Mouse (Mus musculus): ENCODE measurements at regions not wholly inside any gene's neighbourhood (a gene's known extent, or its start where the extent isn't known, plus 50 kb on each side); places are given as distances from the start of the nearest gene placed in this dataset.

DNA sequence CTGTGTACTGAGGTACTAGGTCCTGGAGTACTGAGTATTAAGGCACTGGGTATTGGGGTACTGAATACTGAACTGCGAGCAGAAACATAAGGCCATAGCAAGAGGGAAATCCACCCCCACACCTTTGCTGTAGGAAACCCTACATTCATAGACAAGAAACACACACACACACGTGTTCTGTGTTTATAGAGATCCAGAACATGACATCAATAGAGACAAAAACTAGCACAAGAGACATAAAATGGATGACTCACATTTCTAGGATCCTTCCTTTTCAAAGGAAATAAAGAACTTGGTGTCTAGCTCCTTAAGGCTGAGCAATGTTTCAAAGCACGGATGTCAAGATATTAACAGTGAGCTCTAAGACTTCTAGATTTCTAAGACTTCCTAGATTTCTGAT lies 49.9 kb upstream of the Nepro start:
- no peak overlapping the region for H3K9ac ChIP-seq (ENCODE audit: low read length)
- H3K9me3 ChIP-seq (ENCODE audit: control insufficient read depth, low read length) = no peaks in the 10 kb centered on the region
- no peak overlapping the region for H3K4me2 ChIP-seq (ENCODE audit: low read depth)
- H3K27ac ChIP-seq (ENCODE audit: low read depth, low read length) = no peak overlapping the region
- no peaks in the 10 kb centered on the region for H3K27me3 ChIP-seq (ENCODE audit: control insufficient read depth, insufficient read depth, low read length)
- ATAC-seq (ENCODE audit: insufficient read depth, low FRiP score, low TSS enrichment) (no peak), DNase-seq (ENCODE audit: low spot score) (no peak)
- H3K4me3 ChIP-seq (ENCODE audit: low read depth, low read length) = no peak overlapping the region
- H3K4me1 ChIP-seq (ENCODE audit: control insufficient read depth, insufficient read depth, low read length) = peaks cover 22% of the 10 kb centered on the region
- H3K36me3 ChIP-seq (ENCODE audit: control insufficient read depth, insufficient read depth, low read length) = no peaks in the 10 kb centered on the region; the same call in 1 of the 2 replicates
- WGBS = 93% methylated on average over 3 of the region's 3 CpGs

DNA sequence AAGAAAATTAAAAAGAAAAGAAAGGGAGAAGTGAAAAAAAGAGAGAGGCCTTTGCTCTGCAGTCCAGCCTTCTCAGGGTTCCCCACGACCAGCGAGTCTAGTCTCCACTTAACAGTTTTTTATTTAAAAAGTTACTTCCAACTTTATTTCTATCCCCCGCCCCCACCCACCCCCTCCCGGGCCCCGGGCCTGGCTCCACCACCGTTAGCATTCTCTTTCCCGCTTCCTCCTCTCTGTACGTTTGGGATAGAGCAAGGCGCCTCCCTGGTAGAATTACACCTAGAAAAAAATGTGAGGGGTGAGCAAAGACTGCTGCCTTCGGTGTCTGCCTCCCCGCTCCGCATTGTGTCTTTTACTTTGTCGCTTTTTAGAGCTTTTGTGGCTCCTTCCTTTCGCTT lies 51.7 kb upstream of the Nepro start:
- Histone ChIP-seq H3K36me3 (ENCODE audit: control insufficient read depth, insufficient read depth, low read length) (no peaks in the 10 kb centered on the region; the same call in 1 of the 2 replicates), H3K9ac (ENCODE audit: low read length) (no peak overlapping the region; the same call in 1 of the 2 replicates), H3K4me1 (ENCODE audit: control insufficient read depth, insufficient read depth, low read length) (peaks cover 26% of the 10 kb centered on the region), H3K4me2 (ENCODE audit: low read depth) (no peak overlapping the region), H3K9me3 (ENCODE audit: control insufficient read depth, low read length) (no peaks in the 10 kb centered on the region), H3K4me3 (ENCODE audit: low read depth, low read length) (no peak overlapping the region), H3K27ac (ENCODE audit: low read depth, low read length) (peak overlapping the region; percentile 57; the same call in 1 of the 2 replicates), H3K27me3 (ENCODE audit: control insufficient read depth, insufficient read depth, low read length) (no peaks in the 10 kb centered on the region)
- DNase-seq (ENCODE audit: low spot score) = no peak
- WGBS = 3% methylated on average over 14 of the region's 14 CpGs
- ATAC-seq (ENCODE audit: insufficient read depth, low FRiP score, low TSS enrichment) = peak; percentile 84

DNA sequence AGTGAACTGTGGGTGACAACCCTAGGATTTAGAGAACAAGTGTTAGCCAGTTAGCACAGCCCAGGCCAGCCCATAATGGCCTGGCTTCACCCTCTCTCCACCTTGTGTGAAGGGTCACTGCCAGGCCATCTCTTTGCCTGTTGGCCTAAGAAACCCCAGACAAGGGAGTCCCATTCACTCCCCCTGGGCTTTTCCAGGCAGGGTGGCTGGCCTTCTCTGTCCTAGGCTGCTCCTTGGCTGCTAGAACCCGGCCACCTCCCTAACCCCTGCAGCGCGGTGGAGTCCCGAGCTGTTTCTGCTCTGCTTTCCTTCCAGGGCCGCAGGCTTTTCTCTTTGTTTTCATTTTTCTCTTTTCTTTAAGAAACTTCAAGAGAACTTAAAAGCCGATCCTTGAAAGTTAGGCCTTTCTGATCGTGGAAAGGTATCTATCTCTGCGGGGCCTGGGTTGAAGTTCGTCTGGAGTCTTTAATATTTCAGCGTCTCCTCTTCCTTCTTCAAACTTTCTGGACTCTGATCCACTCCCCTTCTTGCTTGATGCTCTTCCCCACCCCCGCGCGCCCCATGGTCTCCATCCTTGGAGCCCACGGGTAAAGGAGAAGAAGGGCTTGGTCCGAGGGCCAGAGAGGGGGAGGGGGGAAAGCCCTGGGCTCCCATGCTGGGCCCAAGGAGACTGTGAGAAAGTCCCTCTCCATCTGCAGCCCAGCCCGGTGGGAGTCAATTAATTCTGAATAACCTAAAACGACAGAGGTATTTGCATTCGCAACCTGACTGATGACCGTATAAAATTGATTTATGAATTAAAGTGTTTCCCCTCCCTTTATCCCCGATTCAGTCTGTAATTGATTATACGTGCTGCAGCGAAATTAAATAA lies 52.3 kb upstream of the Nepro start:
- Histone ChIP-seq H3K9me3 (ENCODE audit: control insufficient read depth, low read length) (no peaks in the 10 kb centered on the region), H3K4me3 (ENCODE audit: low read depth, low read length) (no peak overlapping the region), H3K4me2 (ENCODE audit: low read depth) (no peak overlapping the region; the same call in 1 of the 2 replicates), H3K27me3 (ENCODE audit: control insufficient read depth, insufficient read depth, low read length) (no peaks in the 10 kb centered on the region), H3K27ac (ENCODE audit: low read depth, low read length) (peak overlapping the region; percentile 82), H3K9ac (ENCODE audit: low read length) (peak overlapping the region; percentile 41), H3K4me1 (ENCODE audit: control insufficient read depth, insufficient read depth, low read length) (peaks cover 31% of the 10 kb centered on the region), H3K36me3 (ENCODE audit: control insufficient read depth, insufficient read depth, low read length) (no peaks in the 10 kb centered on the region; the same call in 1 of the 2 replicates)
- DNase-seq (ENCODE audit: low spot score) (peak; percentile 81), ATAC-seq (ENCODE audit: insufficient read depth, low FRiP score, low TSS enrichment) (peak; percentile 93)
- 4% methylated on average over 22 of the region's 22 CpGs for WGBS

DNA sequence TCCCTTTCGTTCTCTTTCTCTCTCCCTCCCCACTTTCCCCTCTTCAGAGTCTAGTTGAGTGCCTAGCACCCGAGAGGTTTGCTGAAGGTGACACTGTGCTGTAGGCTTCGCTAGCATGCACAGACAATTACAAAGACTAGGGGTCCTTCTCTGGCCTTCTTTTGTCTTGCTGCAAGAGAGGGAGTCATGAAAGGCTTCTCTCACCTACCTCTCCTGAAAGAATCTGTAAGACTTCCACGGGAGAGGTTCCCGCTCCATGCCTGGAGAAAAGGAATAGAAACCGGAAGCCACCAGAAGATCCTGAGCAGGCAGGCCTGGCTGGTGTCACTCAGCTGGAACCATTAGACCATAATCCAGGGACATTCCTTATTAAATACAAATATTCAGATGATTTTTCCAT lies 56.0 kb upstream of the Nepro start:
- H3K27ac ChIP-seq (ENCODE audit: low read depth, low read length) = peak overlapping the region; percentile 58; the same call in 1 of the 2 replicates
- no peak for DNase-seq (ENCODE audit: low spot score)

DNA sequence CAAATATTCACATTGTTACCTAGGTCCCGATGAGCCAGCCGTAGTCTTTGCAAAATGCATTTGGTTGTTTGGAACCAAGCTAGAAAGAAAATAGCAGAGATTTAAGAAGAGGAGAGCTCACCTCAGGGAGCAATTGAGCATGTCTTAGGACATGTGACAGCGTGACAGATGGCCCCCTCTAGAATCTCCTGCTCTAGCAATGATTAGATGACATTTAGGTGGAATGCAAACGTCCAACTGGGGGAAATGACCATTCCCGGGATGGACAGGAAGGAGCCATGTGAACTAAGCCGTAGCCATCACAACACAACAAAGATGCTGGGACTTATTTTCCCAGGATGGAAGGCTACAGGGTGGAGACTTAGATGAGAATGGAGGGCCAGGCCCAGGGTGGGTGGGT lies 57.0 kb upstream of the Nepro start:
- Histone ChIP-seq H3K4me2 (ENCODE audit: low read depth) (no peak overlapping the region), H3K27me3 (ENCODE audit: control insufficient read depth, insufficient read depth, low read length) (no peaks in the 10 kb centered on the region), H3K4me3 (ENCODE audit: low read depth, low read length) (no peak overlapping the region), H3K4me1 (ENCODE audit: control insufficient read depth, insufficient read depth, low read length) (peaks cover 26% of the 10 kb centered on the region), H3K27ac (ENCODE audit: low read depth, low read length) (peak overlapping the region; percentile 55; the same call in 1 of the 2 replicates), H3K9ac (ENCODE audit: low read length) (no peak overlapping the region), H3K9me3 (ENCODE audit: control insufficient read depth, low read length) (no peaks in the 10 kb centered on the region), H3K36me3 (ENCODE audit: control insufficient read depth, insufficient read depth, low read length) (no peaks in the 10 kb centered on the region)
- DNase-seq (ENCODE audit: low spot score) (no peak), ATAC-seq (ENCODE audit: insufficient read depth, low FRiP score, low TSS enrichment) (no peak; the same call in 1 of the 2 replicates)
- 16% methylated on average over 6 of the region's 6 CpGs for WGBS

More for the DNA sequence above, 56.0 kb upstream of the Nepro start:
- Histone ChIP-seq H3K9me3 (ENCODE audit: control insufficient read depth, low read length) (no peaks in the 10 kb centered on the region), H3K4me3 (ENCODE audit: low read depth, low read length) (no peak overlapping the region), H3K27me3 (ENCODE audit: control insufficient read depth, insufficient read depth, low read length) (no peaks in the 10 kb centered on the region), H3K9ac (ENCODE audit: low read length) (no peak overlapping the region), H3K4me2 (ENCODE audit: low read depth) (no peak overlapping the region), H3K4me1 (ENCODE audit: control insufficient read depth, insufficient read depth, low read length) (peaks cover 32% of the 10 kb centered on the region), H3K36me3 (ENCODE audit: control insufficient read depth, insufficient read depth, low read length) (no peaks in the 10 kb centered on the region)
- ATAC-seq (ENCODE audit: insufficient read depth, low FRiP score, low TSS enrichment) = no peak
- WGBS = 80% methylated on average over 6 of the region's 6 CpGs

DNA sequence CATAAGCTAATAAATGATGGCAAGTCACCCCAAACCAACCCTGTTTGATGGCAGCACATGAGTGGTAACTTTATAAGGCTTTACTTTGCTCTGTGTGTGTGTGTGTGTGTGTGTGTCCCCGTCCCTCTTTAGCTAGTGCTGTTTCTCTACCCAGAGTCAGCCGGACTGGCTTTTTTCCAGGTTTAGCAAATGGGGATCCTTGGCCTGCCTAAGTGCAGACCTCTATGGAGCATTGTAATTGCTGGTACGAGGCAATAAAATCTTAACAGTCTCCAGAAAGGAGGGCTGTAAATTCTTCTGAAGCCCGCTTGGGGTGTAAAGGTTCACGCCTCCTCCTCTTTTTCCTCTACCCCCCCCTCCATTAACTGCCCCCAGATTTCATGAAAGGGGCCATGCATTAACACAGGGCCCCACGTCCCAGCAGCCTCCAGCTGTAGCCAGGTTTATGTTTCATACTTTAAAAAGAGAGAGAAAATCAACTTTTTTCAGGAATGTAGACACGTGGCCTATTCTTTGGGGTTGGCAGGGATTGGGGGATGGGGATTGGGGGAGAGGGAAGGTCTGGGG lies 57.6 kb upstream of the Nepro start:
- no peaks in the 10 kb centered on the region for H3K9me3 ChIP-seq (ENCODE audit: control insufficient read depth, low read length)
- H3K4me2 ChIP-seq (ENCODE audit: low read depth) = no peak overlapping the region
- WGBS = 11% methylated on average over 7 of the region's 7 CpGs
- H3K27ac ChIP-seq (ENCODE audit: low read depth, low read length) = peak overlapping the region; percentile 55
- no peak overlapping the region for H3K4me3 ChIP-seq (ENCODE audit: low read depth, low read length)
- peak; percentile 28 for DNase-seq (ENCODE audit: low spot score)
- H3K36me3 ChIP-seq (ENCODE audit: control insufficient read depth, insufficient read depth, low read length) = no peaks in the 10 kb centered on the region
- H3K9ac ChIP-seq (ENCODE audit: low read length) = no peak overlapping the region
- H3K27me3 ChIP-seq (ENCODE audit: control insufficient read depth, insufficient read depth, low read length) = no peaks in the 10 kb centered on the region
- peaks cover 24% of the 10 kb centered on the region for H3K4me1 ChIP-seq (ENCODE audit: control insufficient read depth, insufficient read depth, low read length)
- ATAC-seq (ENCODE audit: insufficient read depth, low FRiP score, low TSS enrichment) = peak; percentile 84

DNA sequence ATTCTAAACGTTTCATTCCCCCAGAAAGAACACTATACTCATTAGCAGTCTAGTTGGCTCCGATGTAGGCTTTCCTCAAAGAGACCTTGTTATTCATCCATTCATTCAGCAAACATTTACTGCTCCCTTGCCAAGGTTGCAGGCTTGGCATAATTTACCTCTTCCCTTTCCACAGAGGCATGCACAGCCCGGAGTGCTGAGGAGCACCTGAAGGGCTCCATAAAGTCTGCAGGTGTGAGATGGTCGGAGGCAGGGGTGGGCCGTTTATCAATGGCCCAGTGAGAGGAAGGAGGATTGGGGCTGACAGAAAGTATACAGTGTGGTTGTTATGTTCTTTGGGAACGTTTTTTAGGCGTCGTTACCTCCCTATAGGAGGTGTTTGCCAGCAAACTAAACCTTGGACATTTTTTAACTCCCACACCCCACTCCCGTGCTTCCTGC lies 58.6 kb upstream of the Nepro start:
- no peaks in the 10 kb centered on the region for H3K36me3 ChIP-seq (ENCODE audit: control insufficient read depth, insufficient read depth, low read length)
- H3K4me3 ChIP-seq (ENCODE audit: low read depth, low read length) = no peak overlapping the region
- DNase-seq (ENCODE audit: low spot score) (no peak), ATAC-seq (ENCODE audit: insufficient read depth, low FRiP score, low TSS enrichment) (peak; percentile 21; the same call in 1 of the 2 replicates)
- WGBS = 28% methylated on average over 9 of the region's 9 CpGs
- H3K9ac ChIP-seq (ENCODE audit: low read length) = no peak overlapping the region
- H3K9me3 ChIP-seq (ENCODE audit: control insufficient read depth, low read length) = no peaks in the 10 kb centered on the region
- H3K4me1 ChIP-seq (ENCODE audit: control insufficient read depth, insufficient read depth, low read length) = peaks cover 23% of the 10 kb centered on the region
- H3K27me3 ChIP-seq (ENCODE audit: control insufficient read depth, insufficient read depth, low read length) = no peaks in the 10 kb centered on the region
- peak overlapping the region; percentile 55 for H3K27ac ChIP-seq (ENCODE audit: low read depth, low read length)
- no peak overlapping the region for H3K4me2 ChIP-seq (ENCODE audit: low read depth)

DNA sequence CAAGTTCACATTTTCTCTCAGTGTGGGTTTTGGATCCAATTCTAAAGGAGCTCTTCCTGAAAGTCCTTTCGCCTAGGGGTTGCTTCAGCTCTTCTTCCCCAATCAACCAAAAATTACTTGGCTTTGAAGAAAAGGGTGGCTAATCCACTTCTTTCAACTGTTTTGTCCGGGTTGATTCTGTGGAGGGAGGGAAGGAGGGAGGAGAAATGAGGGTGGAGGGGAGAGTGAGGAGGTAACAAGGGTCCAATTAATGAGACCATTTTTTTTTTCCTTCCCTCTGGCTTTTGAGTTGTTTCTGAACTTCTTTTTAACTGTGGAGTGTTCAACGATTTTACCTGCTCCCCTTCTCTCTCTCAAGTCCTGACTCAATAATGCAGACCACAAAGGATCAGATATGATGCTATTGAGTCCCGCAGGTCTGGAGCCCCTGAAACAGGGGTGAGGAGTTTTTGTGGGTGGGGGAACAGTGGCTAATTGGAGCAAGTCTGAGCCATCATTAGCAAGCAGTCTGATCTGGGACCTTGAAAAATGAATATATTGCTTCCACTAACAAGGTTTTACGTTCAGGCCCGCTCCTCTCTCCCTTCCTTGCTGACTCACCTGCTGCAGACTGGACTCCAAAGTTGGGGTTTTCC lies 61.0 kb upstream of the Nepro start:
- no peak for DNase-seq (ENCODE audit: low spot score)

More for the DNA sequence above, 61.0 kb upstream of the Nepro start:
- H3K4me3 ChIP-seq (ENCODE audit: low read depth, low read length) = no peak overlapping the region
- WGBS = 76% methylated on average over 6 of the region's 6 CpGs
- H3K9me3 ChIP-seq (ENCODE audit: control insufficient read depth, low read length) = no peaks in the 10 kb centered on the region
- no peak overlapping the region for H3K27ac ChIP-seq (ENCODE audit: low read depth, low read length)
- ATAC-seq (ENCODE audit: insufficient read depth, low FRiP score, low TSS enrichment) = no peak
- no peak overlapping the region for H3K9ac ChIP-seq (ENCODE audit: low read length)
- no peaks in the 10 kb centered on the region for H3K36me3 ChIP-seq (ENCODE audit: control insufficient read depth, insufficient read depth, low read length)
- no peak overlapping the region for H3K4me2 ChIP-seq (ENCODE audit: low read depth)
- peaks cover 22% of the 10 kb centered on the region for H3K4me1 ChIP-seq (ENCODE audit: control insufficient read depth, insufficient read depth, low read length)
- no peaks in the 10 kb centered on the region for H3K27me3 ChIP-seq (ENCODE audit: control insufficient read depth, insufficient read depth, low read length)

Measured in neural tube, embryonic 11.5 days (tissue).